Mouse (Mus musculus): ENCODE data around the gene Usp33. TPM values are rescaled to one million over a fixed set of nuclear protein-coding genes. Genes with fewer than 3 reads are reported as not detected.

Gene Usp33
- polyA plus RNA-seq, 1 experiment from 2014 or later: 88.7 TPM

DNA sequence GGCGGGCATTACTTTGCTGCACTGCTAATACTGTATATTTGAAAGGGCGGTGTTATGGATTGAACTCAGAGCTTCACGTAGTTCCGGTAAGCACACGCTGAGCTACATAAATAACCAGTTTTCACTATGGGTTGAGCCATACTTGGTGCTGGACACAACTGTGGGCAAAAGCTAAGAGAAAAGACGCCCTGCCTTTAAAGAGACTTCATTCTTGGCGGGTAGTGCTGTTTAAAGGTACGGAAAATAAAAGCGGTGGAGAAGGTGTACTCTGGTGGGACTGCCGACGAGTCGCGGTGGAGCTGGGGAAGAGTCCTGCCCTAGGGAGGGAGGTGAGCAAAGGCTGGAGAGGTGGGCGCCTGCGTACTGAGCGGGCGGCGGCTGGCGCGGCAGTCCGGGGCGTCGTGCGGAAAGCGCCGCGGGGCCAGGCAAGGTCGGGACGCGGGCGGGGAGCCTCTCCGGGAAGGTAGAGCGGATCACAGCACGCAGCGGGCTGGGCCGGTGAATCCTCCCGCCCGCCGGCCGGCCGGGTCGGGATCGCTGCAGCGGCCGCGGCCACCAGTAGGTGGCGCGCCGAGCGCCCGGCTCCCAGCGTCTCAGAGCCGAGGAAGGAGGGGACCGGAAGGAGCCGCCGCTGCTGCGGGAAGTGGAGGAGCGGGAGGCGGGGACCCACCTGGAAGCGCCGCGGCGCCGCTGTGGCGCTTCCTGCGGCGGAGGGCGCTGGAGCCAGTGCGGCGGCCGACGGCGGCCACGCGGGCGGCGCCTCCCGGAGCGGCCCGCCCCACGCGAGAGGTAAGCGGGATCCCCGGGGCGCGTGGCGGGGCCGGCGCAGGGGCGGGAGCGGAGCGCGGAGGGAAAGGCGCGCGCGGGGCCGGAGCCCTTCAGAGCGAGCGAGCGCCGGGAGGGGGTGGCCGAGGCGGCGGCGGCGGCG, 49.3 kb downstream of the Usp33 start, which contains the start of gene Zzz3:
Gene Zzz3, plus strand, starts transcription at position 124 of the 928 bp plus-strand sequence.
- no peaks in the 10 kb centered on the region for H3K9me3 ChIP-seq
- WGBS: under 1% methylated on average over 70 of the region's 108 CpGs
- H3K9ac ChIP-seq: peak within 1 kb of the TSS; percentile 82
- no peaks in the 10 kb centered on the region for H3K27me3 ChIP-seq
- H3K4me2 ChIP-seq: peak within 1 kb of the TSS; percentile 71
- peak within 1 kb of the TSS; percentile 76 for H3K4me3 ChIP-seq
- peaks cover 30% of the 10 kb centered on the region for H3K4me1 ChIP-seq (replicated peaks)
- H3K36me3 ChIP-seq: peaks cover 15% of the 10 kb centered on the region
- peak; percentile 95 for ATAC-seq (ENCODE audit: low FRiP score, low read depth)
- peak within 1 kb of the TSS; percentile 100 for H3K27ac ChIP-seq (replicated peaks)

DNA sequence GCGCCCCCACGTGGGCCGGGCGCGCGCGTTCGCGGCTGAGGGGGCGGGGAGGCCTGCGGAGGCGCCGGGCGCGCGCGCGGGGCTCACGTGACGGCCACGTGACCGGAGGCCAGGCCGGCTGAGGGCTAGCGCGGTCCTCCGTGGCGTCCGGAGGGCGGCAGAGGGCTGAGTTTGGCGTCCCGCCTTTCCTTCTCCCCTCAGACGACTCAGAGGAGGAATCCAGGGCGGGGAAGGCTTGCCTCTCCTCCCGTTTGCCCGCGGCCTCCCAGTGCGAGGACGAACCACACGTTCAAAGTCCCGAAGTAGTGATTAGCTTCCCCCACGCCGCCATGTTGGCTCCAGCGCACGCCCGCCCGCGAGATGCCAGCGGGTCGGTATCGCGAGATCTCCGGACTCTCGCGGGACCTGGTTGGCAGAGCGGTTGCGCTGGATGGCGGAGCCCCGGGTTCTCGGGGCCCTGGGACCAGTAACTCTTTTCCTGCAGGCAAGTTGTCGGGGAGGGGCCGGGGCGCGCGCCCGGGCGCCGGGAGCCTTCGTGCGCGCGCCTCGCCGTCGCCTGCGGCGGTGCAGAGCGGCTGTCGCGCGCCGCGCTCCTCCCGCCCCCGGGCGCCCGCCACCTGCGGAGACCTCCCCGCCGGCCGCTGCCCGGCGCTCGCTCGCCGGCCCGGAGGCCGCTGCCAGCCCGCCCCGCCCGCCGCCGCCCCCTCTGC, 50.2 kb downstream of the Usp33 start:
- under 1% methylated on average over 77 of the region's 102 CpGs for WGBS
- H3K4me2 ChIP-seq: peak overlapping the region; percentile 71
- peaks cover 11% of the 10 kb centered on the region for H3K36me3 ChIP-seq
- H3K4me3 ChIP-seq: peak overlapping the region; percentile 76
- no peaks in the 10 kb centered on the region for H3K9me3 ChIP-seq
- H3K9ac ChIP-seq: peak overlapping the region; percentile 82
- no peaks in the 10 kb centered on the region for H3K27me3 ChIP-seq
- H3K4me1 ChIP-seq (replicated peaks): peaks cover 31% of the 10 kb centered on the region
- peak overlapping the region; percentile 100 for H3K27ac ChIP-seq (replicated peaks)
- ATAC-seq (ENCODE audit: low FRiP score, low read depth): peak; percentile 93

DNA sequence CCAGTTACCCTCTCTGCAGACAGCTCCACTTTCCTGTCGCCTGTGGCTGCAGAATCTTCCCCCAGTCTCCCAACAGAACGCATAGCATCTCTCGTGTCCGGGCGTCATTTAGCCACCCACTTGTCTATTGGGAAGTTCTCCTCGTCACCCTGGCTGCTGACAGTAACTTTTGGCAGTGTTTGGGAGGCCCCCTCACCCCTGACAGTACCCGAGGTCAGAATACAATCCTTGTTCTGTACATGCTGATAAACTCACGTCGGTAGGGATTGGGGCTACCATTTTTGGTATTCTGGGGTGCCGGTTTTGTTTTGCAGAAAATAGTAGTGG, 50.7 kb downstream of the Usp33 start:
- peak overlapping the region; percentile 76 for H3K4me3 ChIP-seq
- peak overlapping the region; percentile 82 for H3K9ac ChIP-seq
- no peaks in the 10 kb centered on the region for H3K9me3 ChIP-seq
- no peak for ATAC-seq (ENCODE audit: low FRiP score, low read depth)
- 3% methylated on average over 10 of the region's 10 CpGs for WGBS
- peak overlapping the region; percentile 100 for H3K27ac ChIP-seq (replicated peaks)
- peaks cover 8% of the 10 kb centered on the region; the same call in 1 of the 2 replicates for H3K36me3 ChIP-seq
- peak overlapping the region; percentile 71 for H3K4me2 ChIP-seq
- peaks cover 34% of the 10 kb centered on the region for H3K4me1 ChIP-seq (replicated peaks)
- H3K27me3 ChIP-seq: no peaks in the 10 kb centered on the region

DNA sequence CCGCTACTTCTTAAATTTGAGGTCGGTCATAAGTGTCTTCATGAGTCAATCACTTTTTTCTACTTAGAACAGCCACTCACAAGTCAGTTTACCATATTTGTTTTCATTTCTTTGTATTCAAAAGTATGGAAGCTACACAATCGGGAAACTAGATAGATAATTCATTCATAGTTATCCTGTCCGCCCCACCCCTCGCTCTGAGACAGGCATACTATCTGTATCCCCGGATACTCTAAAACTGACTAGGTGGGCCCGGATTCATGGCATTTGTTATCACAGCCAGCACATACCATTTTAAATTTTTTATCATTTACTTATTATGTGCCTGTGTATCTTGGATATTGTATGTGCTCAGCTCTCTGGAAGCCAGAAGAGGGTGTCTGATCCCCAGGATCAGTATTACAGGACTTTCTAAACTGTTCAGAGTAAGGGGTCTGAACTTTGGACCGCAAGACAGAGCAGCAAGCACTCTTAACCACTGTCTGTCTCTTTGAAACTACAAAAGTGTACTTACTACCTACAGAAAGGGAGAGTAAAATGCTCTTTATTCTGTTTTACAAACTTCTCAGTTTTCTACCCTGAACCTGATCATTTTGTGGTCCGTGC, 51.2 kb downstream of the Usp33 start:
- peak overlapping the region; percentile 82 for H3K9ac ChIP-seq
- no peak for ATAC-seq (ENCODE audit: low FRiP score, low read depth)
- peak overlapping the region; percentile 71 for H3K4me2 ChIP-seq
- no peaks in the 10 kb centered on the region for H3K27me3 ChIP-seq
- peak overlapping the region; percentile 76 for H3K4me3 ChIP-seq
- H3K9me3 ChIP-seq: no peaks in the 10 kb centered on the region
- H3K4me1 ChIP-seq (replicated peaks): peaks cover 39% of the 10 kb centered on the region
- 0 out of 2 replicates have a peak overlapping the region, but pooled peaks have one; percentile 100 for H3K27ac ChIP-seq (replicated peaks)
- peaks cover 3% of the 10 kb centered on the region; the same call in 1 of the 2 replicates for H3K36me3 ChIP-seq
- 57% methylated on average over 9 of the region's 9 CpGs for WGBS

DNA sequence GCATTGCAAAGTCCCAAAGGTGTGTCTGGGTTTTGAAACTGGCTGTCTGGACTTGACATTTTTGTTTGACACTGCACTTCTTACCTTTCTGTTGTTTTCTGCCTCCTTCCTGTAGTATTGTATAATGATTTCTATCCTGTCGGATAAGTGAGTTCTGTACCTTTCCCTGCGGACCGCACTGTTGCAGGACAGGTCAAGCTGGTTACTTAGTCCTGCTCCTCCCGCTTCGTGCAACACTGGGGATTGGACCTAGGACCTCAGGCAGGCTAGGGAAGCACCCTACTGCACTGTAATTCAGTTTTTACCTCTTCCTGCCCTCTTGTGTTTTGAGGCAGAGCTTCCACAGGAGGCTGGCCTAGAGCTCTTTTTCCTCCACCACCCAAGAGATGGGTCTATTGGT, 54.2 kb downstream of the Usp33 start:
- WGBS: 90% methylated on average over 5 of the region's 5 CpGs
- Histone ChIP-seq H3K9me3 (no peaks in the 10 kb centered on the region), H3K4me2 (no peak overlapping the region), H3K9ac (no peak overlapping the region), H3K4me1 (replicated peaks) (peaks cover 22% of the 10 kb centered on the region), H3K27me3 (no peaks in the 10 kb centered on the region), H3K4me3 (no peak overlapping the region), H3K27ac (replicated peaks) (no peak overlapping the region), H3K36me3 (no peaks in the 10 kb centered on the region)
- no peak for ATAC-seq (ENCODE audit: low FRiP score, low read depth)

DNA sequence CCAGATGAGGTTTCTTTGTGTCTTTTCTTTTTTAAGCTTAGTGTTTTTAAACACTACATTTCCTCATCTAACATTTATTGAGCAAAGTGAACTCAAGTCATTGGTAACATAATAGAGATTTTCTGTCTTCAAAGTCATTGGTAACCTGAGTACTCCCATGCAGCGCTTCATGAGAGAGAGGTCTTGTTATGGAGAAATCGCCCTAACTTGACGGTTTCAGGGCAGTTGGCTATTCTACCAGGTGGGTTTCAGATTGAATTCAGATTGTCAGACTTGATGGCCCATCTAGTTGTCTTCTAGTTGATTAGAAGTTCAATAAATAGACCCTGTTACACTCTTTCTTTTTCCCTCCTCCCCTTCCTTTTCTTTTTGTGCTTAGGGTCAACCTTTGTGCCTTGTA, 54.6 kb downstream of the Usp33 start:
- H3K27me3 ChIP-seq: no peaks in the 10 kb centered on the region
- no peak overlapping the region for H3K4me3 ChIP-seq
- no peaks in the 10 kb centered on the region for H3K9me3 ChIP-seq
- 81% methylated on average over 3 of the region's 3 CpGs for WGBS
- H3K36me3 ChIP-seq: no peaks in the 10 kb centered on the region
- H3K9ac ChIP-seq: no peak overlapping the region
- H3K27ac ChIP-seq (replicated peaks): no peak overlapping the region
- ATAC-seq (ENCODE audit: low FRiP score, low read depth): no peak
- H3K4me2 ChIP-seq: no peak overlapping the region
- peaks cover 22% of the 10 kb centered on the region for H3K4me1 ChIP-seq (replicated peaks)

DNA sequence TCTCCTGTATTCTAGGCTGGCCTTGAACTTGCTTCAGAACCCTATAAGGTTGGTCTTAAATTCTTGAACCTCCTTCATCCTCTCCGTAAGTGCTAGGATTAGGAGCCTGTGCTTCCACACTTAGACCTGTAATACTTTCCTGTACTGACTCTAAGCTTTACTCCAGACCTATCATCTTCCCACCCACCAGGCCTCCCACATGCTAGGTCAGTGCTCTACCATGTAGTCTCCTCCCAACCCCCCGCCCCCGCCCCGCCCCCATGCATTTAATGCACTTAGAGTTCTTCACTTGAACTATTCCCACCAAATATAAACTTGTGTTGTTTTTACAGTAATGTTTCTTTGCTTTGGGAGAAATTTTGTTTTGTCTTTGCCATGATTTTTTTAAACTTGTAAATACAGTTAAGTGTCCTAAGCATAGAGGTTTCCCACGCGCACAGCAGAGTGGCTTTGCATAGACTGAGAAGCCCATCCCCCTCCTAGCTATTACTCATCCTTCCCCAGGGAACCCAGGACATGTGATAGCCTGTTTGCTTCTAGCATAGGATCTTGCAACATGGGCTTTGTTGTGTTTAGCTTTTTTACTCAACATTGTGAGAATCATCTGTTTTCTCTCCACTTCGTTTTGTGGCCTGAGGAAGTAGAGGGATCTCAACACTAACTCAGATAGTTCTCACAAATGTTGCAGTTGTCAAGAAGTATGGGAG, 55.8 kb downstream of the Usp33 start:
- no peak overlapping the region for H3K9ac ChIP-seq
- H3K4me3 ChIP-seq: no peak overlapping the region
- no peak overlapping the region for H3K27ac ChIP-seq (replicated peaks)
- H3K4me2 ChIP-seq: no peak overlapping the region
- H3K9me3 ChIP-seq: no peaks in the 10 kb centered on the region
- no peaks in the 10 kb centered on the region for H3K36me3 ChIP-seq
- no peak for ATAC-seq (ENCODE audit: low FRiP score, low read depth)
- 80% methylated on average over 7 of the region's 7 CpGs for WGBS
- peaks cover 21% of the 10 kb centered on the region for H3K4me1 ChIP-seq (replicated peaks)
- H3K27me3 ChIP-seq: no peaks in the 10 kb centered on the region

DNA sequence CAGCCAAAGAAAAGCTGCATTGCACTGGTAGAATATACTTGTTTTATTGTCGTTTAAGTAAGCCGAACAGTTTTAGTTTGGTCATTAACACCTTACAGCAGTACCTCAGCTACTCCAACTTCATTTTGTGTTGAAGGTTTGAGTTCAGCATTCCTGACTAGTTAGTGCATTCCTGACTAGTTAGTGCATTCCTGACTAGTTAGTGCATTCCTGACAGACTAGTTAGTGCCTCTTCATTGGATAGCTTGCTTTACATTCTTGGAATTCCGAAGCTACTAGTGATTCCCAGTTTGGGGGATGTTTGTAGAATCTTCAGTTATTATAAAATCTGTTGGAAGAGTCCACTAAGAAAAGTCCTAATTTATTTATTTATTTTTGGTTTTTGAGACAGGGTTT, 56.4 kb downstream of the Usp33 start:
- Histone ChIP-seq H3K36me3 (no peaks in the 10 kb centered on the region), H3K4me2 (no peak overlapping the region), H3K27me3 (no peaks in the 10 kb centered on the region), H3K4me1 (replicated peaks) (peaks cover 15% of the 10 kb centered on the region), H3K9me3 (no peaks in the 10 kb centered on the region), H3K4me3 (no peak overlapping the region), H3K27ac (replicated peaks) (no peak overlapping the region), H3K9ac (no peak overlapping the region)
- 94% methylated on average over 3 of the region's 3 CpGs for WGBS
- no peak for ATAC-seq (ENCODE audit: low FRiP score, low read depth)

DNA sequence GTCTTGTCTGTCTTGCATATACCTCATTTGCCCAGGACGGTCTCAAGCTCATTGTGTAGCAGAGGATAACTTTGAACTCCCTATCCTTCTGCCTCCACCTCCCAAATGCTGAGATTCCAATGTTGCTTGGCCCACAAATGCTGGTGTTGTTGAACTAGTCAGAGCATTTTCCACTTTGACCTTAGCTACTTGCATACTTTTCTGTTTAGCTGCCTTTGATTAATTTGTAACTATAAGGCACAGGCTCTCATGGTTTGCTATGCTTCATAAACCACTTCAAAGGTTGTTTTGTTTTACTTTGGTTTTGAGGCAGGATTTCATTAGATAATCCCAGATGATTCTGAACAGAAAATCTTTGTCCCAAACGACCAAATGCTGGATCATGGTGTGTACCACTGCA, 57.5 kb downstream of the Usp33 start:
- H3K27ac ChIP-seq (replicated peaks): no peak overlapping the region
- H3K36me3 ChIP-seq: no peaks in the 10 kb centered on the region
- H3K27me3 ChIP-seq: no peaks in the 10 kb centered on the region
- H3K4me1 ChIP-seq (replicated peaks): peaks cover 9% of the 10 kb centered on the region; the same call in 1 of the 2 replicates
- no peak overlapping the region for H3K4me2 ChIP-seq
- H3K4me3 ChIP-seq: no peak overlapping the region
- no peak overlapping the region for H3K9ac ChIP-seq
- no peaks in the 10 kb centered on the region for H3K9me3 ChIP-seq
- no peak for ATAC-seq (ENCODE audit: low FRiP score, low read depth)
- WGBS: 76% methylated on average over 2 of the region's 2 CpGs

DNA sequence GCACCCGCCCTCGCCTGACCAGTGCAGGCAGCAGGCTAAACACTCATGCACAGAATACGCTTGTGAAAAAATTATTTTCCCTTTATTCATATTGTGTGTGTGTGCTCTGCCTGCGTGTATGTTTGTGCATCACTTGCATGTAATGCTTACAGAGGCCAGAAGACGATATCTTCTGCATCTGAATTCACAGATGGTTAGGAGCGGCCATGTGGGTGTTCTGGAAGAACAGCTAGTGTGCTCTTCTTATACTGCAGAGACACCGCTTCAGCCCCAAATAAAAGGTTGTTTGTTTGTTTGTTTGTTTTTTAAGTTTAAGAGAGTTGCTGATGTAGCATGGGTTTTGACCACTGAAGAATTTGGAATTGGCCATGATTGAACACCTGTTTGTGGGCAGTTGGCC, 59.1 kb downstream of the Usp33 start:
- Histone ChIP-seq H3K27ac (replicated peaks) (no peak overlapping the region), H3K9ac (no peak overlapping the region), H3K9me3 (no peaks in the 10 kb centered on the region), H3K4me1 (replicated peaks) (peaks cover 9% of the 10 kb centered on the region; the same call in 1 of the 2 replicates), H3K4me2 (no peak overlapping the region), H3K4me3 (no peak overlapping the region), H3K27me3 (no peaks in the 10 kb centered on the region), H3K36me3 (no peaks in the 10 kb centered on the region)
- no peak for ATAC-seq (ENCODE audit: low FRiP score, low read depth)
- 94% methylated on average over 7 of the region's 7 CpGs for WGBS

DNA sequence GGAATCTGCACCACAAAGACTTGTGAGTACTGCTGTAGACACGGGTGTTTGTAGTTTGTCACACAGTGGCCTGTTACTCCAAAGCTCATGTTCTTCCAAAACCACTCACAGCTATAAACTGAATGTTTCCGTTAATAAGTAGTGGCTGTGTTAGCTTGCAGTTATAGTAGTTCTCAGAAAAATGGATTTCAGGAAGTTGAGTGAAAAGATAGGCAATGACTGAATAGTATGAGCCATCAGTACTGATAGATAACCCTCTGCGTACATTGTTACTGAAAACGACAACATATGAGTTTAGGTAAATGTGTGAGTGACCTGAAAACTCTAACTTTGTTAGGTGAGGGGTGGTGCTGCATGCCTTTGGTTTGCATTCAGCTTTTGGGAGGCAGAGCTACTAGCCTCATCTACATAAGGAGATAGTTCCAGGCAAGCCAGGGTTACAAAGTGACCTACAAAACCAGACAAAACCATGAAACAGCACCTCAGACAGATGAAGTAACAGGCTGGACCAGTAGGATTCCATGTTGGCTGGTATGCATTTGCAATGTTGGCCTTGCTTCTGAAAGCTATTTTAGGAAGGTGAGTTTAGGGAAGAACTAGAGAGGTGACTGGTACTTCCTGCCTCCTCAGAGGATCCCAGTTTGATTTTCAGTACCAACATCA, 59.8 kb downstream of the Usp33 start:
- Histone ChIP-seq H3K27ac (replicated peaks) (no peak overlapping the region), H3K27me3 (no peaks in the 10 kb centered on the region), H3K4me2 (no peak overlapping the region), H3K4me3 (no peak overlapping the region), H3K4me1 (replicated peaks) (peaks cover 9% of the 10 kb centered on the region; the same call in 1 of the 2 replicates), H3K9ac (no peak overlapping the region), H3K36me3 (no peaks in the 10 kb centered on the region), H3K9me3 (no peaks in the 10 kb centered on the region)
- WGBS: 86% methylated on average over 4 of the region's 4 CpGs
- ATAC-seq (ENCODE audit: low FRiP score, low read depth): no peak
